Mouse (Mus musculus): ENCODE results near the gene Cbln1.

GRCm38 (mm10) chr8:87466936-87467602 lies 5.3 kb downstream of the Cbln1 start:
- no peak for TF ChIP-seq CTCF (IDR thresholded peaks at IDR 0.05; ENCODE audit: low read depth, low read length)
- no peak for TF ChIP-seq EP300 (IDR thresholded peaks at IDR 0.05; ENCODE audit: insufficient read depth, low read depth, low read length)
- TF ChIP-seq POLR2A (IDR thresholded peaks at IDR 0.05; ENCODE audit: insufficient read depth, low read length): no peak

Measured in ES-Bruce4 (cell line).